Mouse (Mus musculus): ENCODE results near the gene Fbf1. TPM values are rescaled to one million over a fixed set of nuclear protein-coding genes. Genes with fewer than 3 reads are reported as not detected.

Fbf1 gene
- polyA plus RNA-seq, 1 experiment = 26.2 TPM

- H3K9ac ChIP-seq (ENCODE audit: low read depth, poor library complexity, severe bottlenecking) = peak within 1 kb of the TSS; percentile 82
- no peaks in the 10 kb centered on the region for H3K27me3 ChIP-seq (ENCODE audit: control insufficient read depth, insufficient read depth, low read length, poor library complexity, severe bottlenecking)
- no peaks in the 10 kb centered on the region for H3K4me1 ChIP-seq (ENCODE audit: control insufficient read depth, insufficient read depth, low read length)
- peak within 1 kb of the TSS; percentile 81 for H3K27ac ChIP-seq (ENCODE audit: insufficient read depth, low read length)
- TF ChIP-seq EP300 (IDR thresholded peaks at IDR 0.05; ENCODE audit: insufficient read depth, low read depth, low read length) (no peak), POLR2A (IDR thresholded peaks at IDR 0.05; ENCODE audit: insufficient read depth, low read length) (peak; percentile 55)
- no peaks in the 10 kb centered on the region for H3K9me3 ChIP-seq (replicated peaks; ENCODE audit: control insufficient read depth, insufficient read depth, low read length, poor library complexity, severe bottlenecking)
- no peaks in the 10 kb centered on the region for H3K36me3 ChIP-seq (ENCODE audit: control insufficient read depth, insufficient read depth, low read length, poor library complexity, severe bottlenecking)
- peak within 1 kb of the TSS; percentile 92 for H3K4me3 ChIP-seq (ENCODE audit: low read depth, low read length)
Measured at GRCm38 (mm10) chr11:116198639-116199531, 30.9 kb upstream of the Fbf1 start, which contains the start of the genes Ten1 and Acox1. Ten1 (plus strand) TSS chr11:116198855. Acox1 (minus strand) TSS chr11:116199045.

- Histone ChIP-seq H3K9ac (ENCODE audit: low read depth, poor library complexity, severe bottlenecking) (peak overlapping the region; percentile 82), H3K27me3 (ENCODE audit: control insufficient read depth, insufficient read depth, low read length, poor library complexity, severe bottlenecking) (no peaks in the 10 kb centered on the region), H3K36me3 (ENCODE audit: control insufficient read depth, insufficient read depth, low read length, poor library complexity, severe bottlenecking) (no peaks in the 10 kb centered on the region), H3K9me3 (replicated peaks; ENCODE audit: control insufficient read depth, insufficient read depth, low read length, poor library complexity, severe bottlenecking) (no peaks in the 10 kb centered on the region), H3K4me1 (ENCODE audit: control insufficient read depth, insufficient read depth, low read length) (no peaks in the 10 kb centered on the region), H3K27ac (ENCODE audit: insufficient read depth, low read length) (no peak overlapping the region), H3K4me3 (ENCODE audit: low read depth, low read length) (peak overlapping the region; percentile 92)
- TF ChIP-seq EP300 (IDR thresholded peaks at IDR 0.05; ENCODE audit: insufficient read depth, low read depth, low read length) (no peak), POLR2A (IDR thresholded peaks at IDR 0.05; ENCODE audit: insufficient read depth, low read length) (no peak), CTCF (IDR thresholded peaks at IDR 0.05; ENCODE audit: low read depth, low read length) (no peak)
Measured at GRCm38 (mm10) chr11:116198132-116198531, 30.2 kb upstream of the Fbf1 start.

GRCm38 (mm10) chr11:116197584-116197906, 29.6 kb upstream of the Fbf1 start:
- Histone ChIP-seq H3K9ac (ENCODE audit: low read depth, poor library complexity, severe bottlenecking) (no peak overlapping the region), H3K4me1 (ENCODE audit: control insufficient read depth, insufficient read depth, low read length) (no peaks in the 10 kb centered on the region), H3K36me3 (ENCODE audit: control insufficient read depth, insufficient read depth, low read length, poor library complexity, severe bottlenecking) (no peaks in the 10 kb centered on the region), H3K27ac (ENCODE audit: insufficient read depth, low read length) (no peak overlapping the region), H3K4me3 (ENCODE audit: low read depth, low read length) (no peak overlapping the region), H3K9me3 (replicated peaks; ENCODE audit: control insufficient read depth, insufficient read depth, low read length, poor library complexity, severe bottlenecking) (no peaks in the 10 kb centered on the region), H3K27me3 (ENCODE audit: control insufficient read depth, insufficient read depth, low read length, poor library complexity, severe bottlenecking) (no peaks in the 10 kb centered on the region)
- TF ChIP-seq CTCF (IDR thresholded peaks at IDR 0.05; ENCODE audit: low read depth, low read length) (no peak), EP300 (IDR thresholded peaks at IDR 0.05; ENCODE audit: insufficient read depth, low read depth, low read length) (no peak), POLR2A (IDR thresholded peaks at IDR 0.05; ENCODE audit: insufficient read depth, low read length) (no peak)

GRCm38 (mm10) chr11:116196866-116197583, 29.1 kb upstream of the Fbf1 start:
- Histone ChIP-seq H3K4me1 (ENCODE audit: control insufficient read depth, insufficient read depth, low read length) (no peaks in the 10 kb centered on the region), H3K27ac (ENCODE audit: insufficient read depth, low read length) (no peak overlapping the region), H3K4me3 (ENCODE audit: low read depth, low read length) (no peak overlapping the region), H3K9me3 (replicated peaks; ENCODE audit: control insufficient read depth, insufficient read depth, low read length, poor library complexity, severe bottlenecking) (no peaks in the 10 kb centered on the region), H3K36me3 (ENCODE audit: control insufficient read depth, insufficient read depth, low read length, poor library complexity, severe bottlenecking) (no peaks in the 10 kb centered on the region), H3K27me3 (ENCODE audit: control insufficient read depth, insufficient read depth, low read length, poor library complexity, severe bottlenecking) (no peaks in the 10 kb centered on the region), H3K9ac (ENCODE audit: low read depth, poor library complexity, severe bottlenecking) (no peak overlapping the region)
- no peak for TF ChIP-seq POLR2A (IDR thresholded peaks at IDR 0.05; ENCODE audit: insufficient read depth, low read length)
- no peak for TF ChIP-seq CTCF (IDR thresholded peaks at IDR 0.05; ENCODE audit: low read depth, low read length)
- TF ChIP-seq EP300 (IDR thresholded peaks at IDR 0.05; ENCODE audit: insufficient read depth, low read depth, low read length) = no peak

- no peak overlapping the region for H3K9ac ChIP-seq (ENCODE audit: low read depth, poor library complexity, severe bottlenecking)
- H3K9me3 ChIP-seq (replicated peaks; ENCODE audit: control insufficient read depth, insufficient read depth, low read length, poor library complexity, severe bottlenecking) = no peaks in the 10 kb centered on the region
- no peaks in the 10 kb centered on the region for H3K4me1 ChIP-seq (ENCODE audit: control insufficient read depth, insufficient read depth, low read length)
- no peaks in the 10 kb centered on the region for H3K27me3 ChIP-seq (ENCODE audit: control insufficient read depth, insufficient read depth, low read length, poor library complexity, severe bottlenecking)
- H3K36me3 ChIP-seq (ENCODE audit: control insufficient read depth, insufficient read depth, low read length, poor library complexity, severe bottlenecking) = no peaks in the 10 kb centered on the region
- TF ChIP-seq EP300 (IDR thresholded peaks at IDR 0.05; ENCODE audit: insufficient read depth, low read depth, low read length) (no peak), CTCF (IDR thresholded peaks at IDR 0.05; ENCODE audit: low read depth, low read length) (no peak), POLR2A (IDR thresholded peaks at IDR 0.05; ENCODE audit: insufficient read depth, low read length) (no peak)
- H3K4me3 ChIP-seq (ENCODE audit: low read depth, low read length) = no peak overlapping the region
- no peak overlapping the region for H3K27ac ChIP-seq (ENCODE audit: insufficient read depth, low read length)
Measured at GRCm38 (mm10) chr11:116196336-116196735, 28.4 kb upstream of the Fbf1 start.

- no peak overlapping the region for H3K27ac ChIP-seq (ENCODE audit: insufficient read depth, low read length)
- H3K27me3 ChIP-seq (ENCODE audit: control insufficient read depth, insufficient read depth, low read length, poor library complexity, severe bottlenecking) = no peaks in the 10 kb centered on the region
- no peaks in the 10 kb centered on the region for H3K36me3 ChIP-seq (ENCODE audit: control insufficient read depth, insufficient read depth, low read length, poor library complexity, severe bottlenecking)
- H3K9me3 ChIP-seq (replicated peaks; ENCODE audit: control insufficient read depth, insufficient read depth, low read length, poor library complexity, severe bottlenecking) = no peaks in the 10 kb centered on the region
- peak overlapping the region; percentile 18; the same call in 1 of the 2 replicates for H3K9ac ChIP-seq (ENCODE audit: low read depth, poor library complexity, severe bottlenecking)
- no peak overlapping the region for H3K4me3 ChIP-seq (ENCODE audit: low read depth, low read length)
- no peaks in the 10 kb centered on the region for H3K4me1 ChIP-seq (ENCODE audit: control insufficient read depth, insufficient read depth, low read length)
- TF ChIP-seq EP300 (IDR thresholded peaks at IDR 0.05; ENCODE audit: insufficient read depth, low read depth, low read length) = no peak
- TF ChIP-seq POLR2A (IDR thresholded peaks at IDR 0.05; ENCODE audit: insufficient read depth, low read length) = no peak
- TF ChIP-seq CTCF (IDR thresholded peaks at IDR 0.05; ENCODE audit: low read depth, low read length) = no peak
Measured at GRCm38 (mm10) chr11:116195252-116195651, 27.3 kb upstream of the Fbf1 start.

Data from ES-Bruce4 (cell line).